ENCODE assay signal across 13 mouse cellular contexts in the genomic region with DNA sequence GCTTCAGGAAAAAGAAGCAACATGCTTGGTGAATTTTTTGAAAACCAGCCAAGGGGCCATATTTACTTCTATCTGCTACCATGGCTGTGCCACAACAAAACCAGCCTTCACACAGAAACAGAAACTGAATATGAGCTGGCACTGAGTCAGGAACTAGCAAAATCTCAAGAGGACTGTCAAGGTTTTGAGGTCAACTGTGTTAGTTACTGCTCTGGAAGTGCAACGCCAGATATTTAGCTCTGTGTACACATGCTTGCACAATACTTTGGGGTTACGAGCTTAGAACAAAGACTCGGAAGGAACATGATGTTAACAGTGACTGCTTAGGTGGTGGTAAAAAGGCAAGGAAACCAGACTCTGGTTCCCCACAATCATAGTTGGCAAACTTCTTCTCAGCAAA. TPM values are rescaled to one million over a fixed set of nuclear protein-coding genes. Genes with fewer than 3 reads are reported as not detected.
DNase-seq lines count a peak whose midpoint lies in the region; ATAC-seq and TF ChIP-seq lines count a peak whose summit lies in the region.
"Had no signal": no experiment of that assay in that cellular context is flagged by ENCODE, and none has a peak within 500 bp of the region (broad histone marks: within the 10 kb centered on the region; RNA-seq: fewer than 3 reads in every experiment).

No protein-coding gene starts in this region.

- peaks cover 4% of the 10 kb centered on the region; the same call in 1 of the 2 replicates for H3K4me1 ChIP-seq in liver, postnatal 0 days (ENCODE audit: insufficient read depth)
- no peaks in the 10 kb centered on the region for H3K4me1 ChIP-seq in liver, embryonic 11.5 days (replicated peaks; ENCODE audit: control insufficient read depth, insufficient read depth, low read length)
- H3K4me1 ChIP-seq: lung, embryonic 15.5 days; neural tube, embryonic 12.5 days had no signal

- peak; percentile 60; the same call in 1 of the 2 replicates for ATAC-seq in liver, postnatal 0 days
- ATAC-seq in liver, embryonic 11.5 days (replicated peaks; ENCODE audit: low FRiP score): no peak

- H3K36me3 ChIP-seq in liver, postnatal 0 days (replicated peaks; ENCODE audit: insufficient read depth, low read length): no peaks in the 10 kb centered on the region
- no peaks in the 10 kb centered on the region for H3K36me3 ChIP-seq in liver, embryonic 11.5 days (ENCODE audit: control insufficient read depth, insufficient read depth, low read length)
- H3K36me3 ChIP-seq: lung, embryonic 15.5 days; neural tube, embryonic 12.5 days had no signal

- TF ChIP-seq EP300 in liver, postnatal 0 days (IDR thresholded peaks at IDR 0.05; ENCODE audit: low read depth): 0 out of 2 replicates have a peak, but pooled peaks have one; percentile 22

- WGBS in liver, postnatal 0 days (ENCODE audit: insufficient replicate concordance): 41% methylated on average over 3 of the region's 3 CpGs
- 78% methylated on average over 3 of the region's 3 CpGs for WGBS in liver, embryonic 11.5 days

- no peak overlapping the region for H3K4me2 ChIP-seq in liver, postnatal 0 days (ENCODE audit: low read depth, low read length)
- no peak overlapping the region for H3K4me2 ChIP-seq in liver, embryonic 11.5 days
- H3K4me2 ChIP-seq: lung, embryonic 15.5 days; neural tube, embryonic 12.5 days had no signal

- no peak overlapping the region for H3K9ac ChIP-seq in liver, postnatal 0 days (replicated peaks)
- no peak overlapping the region for H3K9ac ChIP-seq in liver, embryonic 11.5 days (ENCODE audit: low read depth, low read length)
- H3K9ac ChIP-seq: lung, embryonic 15.5 days; neural tube, embryonic 12.5 days had no signal

- DNase-seq in adrenal gland, adult (ENCODE audit: inconsistent age in 2 of 2, low spot score in 1 of 2): peak; percentile 10 to 83
- no peak for DNase-seq in adrenal gland, postnatal 4 days (ENCODE audit: low spot score in 2 of 2)
- DNase-seq in liver, postnatal 0 days: no peak
- DNase-seq in liver, embryonic 11.5 days (ENCODE audit: low spot score): no peak
- peak; percentile 42 for DNase-seq in lung, postnatal 10 days
- no peak for DNase-seq in layer of hippocampus, postnatal 14 days (ENCODE audit: low spot score in 2 of 2)
- no peak for DNase-seq in kidney, adult 8-10 months
- DNase-seq in thymus, postnatal 14 days: no peak
- DNase-seq: cerebellum, postnatal 14 days had no signal

- H3K9me3 ChIP-seq in liver, postnatal 0 days (ENCODE audit: low read length): no peaks in the 10 kb centered on the region
- H3K9me3 ChIP-seq in liver, embryonic 11.5 days (ENCODE audit: control insufficient read depth, low read length): no peaks in the 10 kb centered on the region
- H3K9me3 ChIP-seq: lung, embryonic 15.5 days; neural tube, embryonic 12.5 days had no signal

- TF ChIP-seq CTCF in liver, postnatal 0 days (IDR thresholded peaks at IDR 0.05; ENCODE audit: low read depth): no peak

- peak overlapping the region; percentile 67 for H3K27ac ChIP-seq in liver, postnatal 0 days (ENCODE audit: low read depth)
- H3K27ac ChIP-seq in liver, embryonic 11.5 days (ENCODE audit: low read depth, low read length): no peak overlapping the region
- H3K27ac ChIP-seq: lung, embryonic 15.5 days; neural tube, embryonic 12.5 days had no signal

- no peak overlapping the region for H3K4me3 ChIP-seq in liver, postnatal 0 days (ENCODE audit: low read depth, low read length)
- no peak overlapping the region for H3K4me3 ChIP-seq in liver, embryonic 11.5 days (ENCODE audit: low read depth, low read length)
- H3K4me3 ChIP-seq: lung, embryonic 15.5 days; neural tube, embryonic 12.5 days had no signal

- no peaks in the 10 kb centered on the region for H3K27me3 ChIP-seq in liver, postnatal 0 days (ENCODE audit: insufficient read depth, low read length)
- no peaks in the 10 kb centered on the region for H3K27me3 ChIP-seq in liver, embryonic 11.5 days (replicated peaks; ENCODE audit: control insufficient read depth, insufficient read depth, low read length)
- H3K27me3 ChIP-seq: lung, embryonic 15.5 days; neural tube, embryonic 12.5 days had no signal

RNA-seq across cellular contexts. Expression of a gene that starts 22.9 kb away (rescaled TPM):
- total RNA-seq in adrenal gland, postnatal 4 days (2021): not detected
- polyA plus RNA-seq in liver, postnatal 0 days (2015; fragmentation: Nextera tagmentation; extraction: Ambion mirVana): not detected in 2 replicates
- not detected in 2 replicates for polyA plus RNA-seq in liver, embryonic 11.5 days (2014; fragmentation: Nextera tagmentation; extraction: Ambion mirVana)
- total RNA-seq in layer of hippocampus, postnatal 14 days (2021): not detected
- total RNA-seq: layer of hippocampus, adult 8-10 months had no signal
- polyA plus RNA-seq: hindbrain, embryonic 11.5 days; lung, embryonic 15.5 days; neural tube, embryonic 12.5 days had no signal

RNA-seq across cellular contexts. Expression of a gene that starts 26.8 kb away (rescaled TPM):
- 1 to 10 TPM; 1.1 to 1.5 TPM for total RNA-seq in adrenal gland, postnatal 4 days (2021)
- polyA plus RNA-seq in liver, postnatal 0 days (2015; fragmentation: Nextera tagmentation; extraction: Ambion mirVana): 0.13 and 0.26 TPM in 2 replicates
- polyA plus RNA-seq in liver, embryonic 11.5 days (2014; fragmentation: Nextera tagmentation; extraction: Ambion mirVana): not detected in 2 replicates
- total RNA-seq in layer of hippocampus, postnatal 14 days (2021): not detected
- total RNA-seq: layer of hippocampus, adult 8-10 months had no signal
- polyA plus RNA-seq: hindbrain, embryonic 11.5 days; neural tube, embryonic 12.5 days had no signal

RNA-seq across cellular contexts. Expression of a gene that starts 57.4 kb away (rescaled TPM):
- total RNA-seq in adrenal gland, postnatal 4 days (2021): not detected
- polyA plus RNA-seq in liver, postnatal 0 days (2015; fragmentation: Nextera tagmentation; extraction: Ambion mirVana): not detected in 2 replicates
- not detected in 2 replicates for polyA plus RNA-seq in liver, embryonic 11.5 days (2014; fragmentation: Nextera tagmentation; extraction: Ambion mirVana)
- total RNA-seq in layer of hippocampus, postnatal 14 days (2021): not detected
- total RNA-seq: layer of hippocampus, adult 8-10 months had no signal
- polyA plus RNA-seq: hindbrain, embryonic 11.5 days; lung, embryonic 15.5 days; neural tube, embryonic 12.5 days had no signal

Comparison
In these comparisons a context has a peak if more than half of its experiments do, and no peak if none do; other contexts are left out.
1. DNase-seq: peak in adrenal gland, adult (2 of 2) and lung, postnatal 10 days (single experiment); none in adrenal gland, postnatal 4 days (0 of 2), liver, postnatal 0 days (single experiment), liver, embryonic 11.5 days (single experiment), layer of hippocampus, postnatal 14 days (0 of 2), kidney, adult 8-10 months (0 of 2) and thymus, postnatal 14 days (single experiment).